Comparison of ENCODE assay signal across 9 mouse cellular contexts in genomic region chr1:106043053-106043820, GRCm38 (mm10). TPM values are rescaled to one million over a fixed set of nuclear protein-coding genes. Genes with fewer than 3 reads are reported as not detected.
DNase-seq lines count a peak whose midpoint lies in the region; ATAC-seq and TF ChIP-seq lines count a peak whose summit lies in the region.
"Had no signal": no experiment of that assay in that cellular context is flagged by ENCODE, and none has a peak within 500 bp of the region (broad histone marks: within the 10 kb centered on the region; RNA-seq: fewer than 3 reads in every experiment).

No protein-coding gene starts in this region.

- intact Hi-C loops in gastrocnemius, postnatal 14 days (cut with DNase I; ENCODE audit: low total_unique reads), result no loop called here
- intact Hi-C loops in left cerebral cortex, adult 2 months (cut with DNase I), result no loop called here

- 77% methylated on average over 4 of the region's 4 CpGs for WGBS in forebrain, embryonic 13.5 days
- WGBS in forebrain, embryonic 12.5 days, result 88% methylated on average over 4 of the region's 4 CpGs
- WGBS in neural tube, embryonic 15.5 days, result 75% methylated on average over 4 of the region's 4 CpGs
- WGBS in stomach, embryonic 16.5 days, result 69% methylated on average over 4 of the region's 4 CpGs

- peak; percentile 36; the same call in 1 of the 2 replicates for ATAC-seq in forebrain, embryonic 13.5 days
- no peak for ATAC-seq in forebrain, embryonic 12.5 days (ENCODE audit: low FRiP score)
- no peak for ATAC-seq in neural tube, embryonic 15.5 days (ENCODE audit: low FRiP score)
- ATAC-seq in stomach, embryonic 16.5 days (ENCODE audit: insufficient read depth, low FRiP score), result peak; percentile 58; the same call in 1 of the 2 replicates

- DNase-seq in neural tube, embryonic 10.5 days (ENCODE audit: extremely low spot score, low spot score), result peak; percentile 4
- peak; percentile 27 for DNase-seq in gastrocnemius, postnatal 14 days
- no peak for DNase-seq in left cerebral cortex, adult 2 months (ENCODE audit: extremely low spot score in 1 of 2, low spot score in 2 of 2)
- no peak for DNase-seq in layer of hippocampus, postnatal 36 days

- H3K27ac ChIP-seq in forebrain, embryonic 13.5 days, result peak overlapping the region; percentile 1; the same call in 1 of the 2 replicates
- H3K27ac ChIP-seq in forebrain, embryonic 12.5 days, result no peak overlapping the region
- H3K27ac ChIP-seq in neural tube, embryonic 15.5 days (replicated peaks), result no peak overlapping the region
- no peak overlapping the region for H3K27ac ChIP-seq in stomach, embryonic 16.5 days (ENCODE audit: low read length)
- H3K27ac ChIP-seq in left cerebral cortex, adult 2 months, result no peak overlapping the region
- H3K27ac ChIP-seq: liver, embryonic 15.5 days had no signal

- no peak overlapping the region for H3K4me2 ChIP-seq in forebrain, embryonic 13.5 days
- H3K4me2 ChIP-seq in forebrain, embryonic 12.5 days, result no peak overlapping the region
- no peak overlapping the region for H3K4me2 ChIP-seq in neural tube, embryonic 15.5 days
- no peak overlapping the region for H3K4me2 ChIP-seq in stomach, embryonic 16.5 days (ENCODE audit: low read depth, low read length)
- H3K4me2 ChIP-seq: liver, embryonic 15.5 days had no signal

- TF ChIP-seq CTCF in left cerebral cortex, adult 2 months (IDR thresholded peaks at IDR 0.05), result no peak

- no peaks in the 10 kb centered on the region for H3K9me3 ChIP-seq in forebrain, embryonic 13.5 days (replicated peaks)
- no peaks in the 10 kb centered on the region for H3K9me3 ChIP-seq in forebrain, embryonic 12.5 days
- H3K9me3 ChIP-seq in neural tube, embryonic 15.5 days (replicated peaks), result no peaks in the 10 kb centered on the region
- H3K9me3 ChIP-seq in stomach, embryonic 16.5 days (replicated peaks; ENCODE audit: control insufficient read depth, low read length), result no peaks in the 10 kb centered on the region
- H3K9me3 ChIP-seq: liver, embryonic 15.5 days had no signal

- H3K27me3 ChIP-seq in forebrain, embryonic 13.5 days, result no peaks in the 10 kb centered on the region
- H3K27me3 ChIP-seq in forebrain, embryonic 12.5 days, result no peaks in the 10 kb centered on the region
- no peaks in the 10 kb centered on the region for H3K27me3 ChIP-seq in neural tube, embryonic 15.5 days (replicated peaks)
- no peaks in the 10 kb centered on the region for H3K27me3 ChIP-seq in stomach, embryonic 16.5 days (ENCODE audit: control insufficient read depth, insufficient read depth, low read length)
- H3K27me3 ChIP-seq: liver, embryonic 15.5 days had no signal

- H3K4me3 ChIP-seq in forebrain, embryonic 13.5 days, result no peak overlapping the region
- H3K4me3 ChIP-seq in forebrain, embryonic 12.5 days (replicated peaks), result no peak overlapping the region
- H3K4me3 ChIP-seq in neural tube, embryonic 15.5 days (replicated peaks), result no peak overlapping the region
- H3K4me3 ChIP-seq in stomach, embryonic 16.5 days (replicated peaks; ENCODE audit: low read length), result no peak overlapping the region
- no peak overlapping the region for H3K4me3 ChIP-seq in left cerebral cortex, adult 2 months
- H3K4me3 ChIP-seq: liver, embryonic 15.5 days had no signal

- no peaks in the 10 kb centered on the region for H3K36me3 ChIP-seq in forebrain, embryonic 13.5 days (ENCODE audit: poor library complexity, severe bottlenecking)
- no peaks in the 10 kb centered on the region for H3K36me3 ChIP-seq in forebrain, embryonic 12.5 days (replicated peaks)
- no peaks in the 10 kb centered on the region for H3K36me3 ChIP-seq in neural tube, embryonic 15.5 days
- H3K36me3 ChIP-seq in stomach, embryonic 16.5 days (ENCODE audit: control insufficient read depth, insufficient read depth, low read length), result no peaks in the 10 kb centered on the region
- H3K36me3 ChIP-seq: liver, embryonic 15.5 days had no signal

- H3K4me1 ChIP-seq in forebrain, embryonic 13.5 days, result no peaks in the 10 kb centered on the region
- no peaks in the 10 kb centered on the region for H3K4me1 ChIP-seq in forebrain, embryonic 12.5 days
- 0 out of 2 replicates have a peak, but pooled peaks cover 12% of the 10 kb centered on the region for H3K4me1 ChIP-seq in neural tube, embryonic 15.5 days
- H3K4me1 ChIP-seq in stomach, embryonic 16.5 days (ENCODE audit: control insufficient read depth, insufficient read depth, low read length), result peaks cover 2% of the 10 kb centered on the region; the same call in 1 of the 2 replicates
- H3K4me1 ChIP-seq: liver, embryonic 15.5 days had no signal

- H3K9ac ChIP-seq in forebrain, embryonic 13.5 days, result no peak overlapping the region
- no peak overlapping the region for H3K9ac ChIP-seq in forebrain, embryonic 12.5 days
- H3K9ac ChIP-seq in neural tube, embryonic 15.5 days (replicated peaks), result no peak overlapping the region
- H3K9ac ChIP-seq in stomach, embryonic 16.5 days (ENCODE audit: low read length), result no peak overlapping the region
- H3K9ac ChIP-seq: liver, embryonic 15.5 days had no signal

RNA-seq across cellular contexts. Expression of gene Zcchc2, which starts 53.0 kb away (rescaled TPM):
- polyA plus RNA-seq in forebrain, embryonic 13.5 days (2015; fragmentation: Nextera tagmentation; extraction: Ambion mirVana), result 1.7 and 1.8 TPM in 2 replicates
- polyA plus RNA-seq in forebrain, embryonic 12.5 days (2016; fragmentation: Nextera tagmentation; extraction: Ambion mirVana), result 2.2 TPM in 2 replicates
- 2.4 and 3.1 TPM in 2 replicates for polyA plus RNA-seq in neural tube, embryonic 15.5 days (2015; fragmentation: Nextera tagmentation; extraction: Ambion mirVana)
- total RNA-seq in gastrocnemius, postnatal 14 days (2021), result 1 to 10 TPM; 5.6 to 6.5 TPM
- 2.2 and 2.6 TPM in 2 replicates for polyA plus RNA-seq in stomach, embryonic 16.5 days (2015; fragmentation: Nextera tagmentation; extraction: Ambion mirVana)
- total RNA-seq in left cerebral cortex, adult 2 months (2021), result 10 to 100 TPM; 23.2 to 26.4 TPM
- total RNA-seq in layer of hippocampus, postnatal 36 days (2021), result 10 to 100 TPM; 21.0 to 21.3 TPM

Comparison
In these comparisons a context has a peak if more than half of its experiments do, and no peak if none do; other contexts are left out.
1. ATAC-seq: peak in forebrain, embryonic 13.5 days (single experiment) and stomach, embryonic 16.5 days (single experiment); none in forebrain, embryonic 12.5 days (single experiment) and neural tube, embryonic 15.5 days (single experiment).
2. DNase-seq: peak in neural tube, embryonic 10.5 days (single experiment) and gastrocnemius, postnatal 14 days (single experiment); none in left cerebral cortex, adult 2 months (0 of 2) and layer of hippocampus, postnatal 36 days (0 of 2).